Mouse (Mus musculus): ENCODE results near the gene Magix. TPM values are rescaled to one million over a fixed set of nuclear protein-coding genes. Genes with fewer than 3 reads are reported as not detected.

Gene Magix
- total RNA-seq, 2 experiments from 2014 or later, result 30.6 to 33.7 TPM

- no peak for DNase-seq (ENCODE audit: low spot score)
These were observed 48.5 kb downstream of the Magix start for GRCm38 (mm10) chrX:7632560-7632959.

Other genes with a start within 250 kb of the Magix start
- gene Foxp3, start 107.6 kb downstream of the Magix start, total RNA-seq (2021), result under 1 TPM in 1 of 2 experiments, not detected in 1; 0.11 TPM
- 1 to 10 TPM; 3.1 to 3.9 TPM for gene Ppp1r3f, start 107.0 kb downstream of the Magix start, total RNA-seq (2021)
- 10 to 100 TPM; 10.6 to 12.4 TPM for gene Ccdc22, start 75.7 kb downstream of the Magix start, total RNA-seq (2021)
- gene Cacna1f, start 74.2 kb downstream of the Magix start, total RNA-seq (2021), result not detected
- gene Syp, start 42.8 kb downstream of the Magix start, total RNA-seq (2021), result 1 to 10 TPM; 1.4 to 1.5 TPM
- gene Prickle3, start 24.0 kb downstream of the Magix start, total RNA-seq (2021), result 10 to 100 TPM; 10.8 to 26.5 TPM
- gene Plp2, start 9.9 kb downstream of the Magix start, total RNA-seq (2021), result 10 to 100 TPM; 30.3 to 35.0 TPM
- gene Gpkow, start 15.9 kb upstream of the Magix start, total RNA-seq (2021), result 10 to 100 TPM; 14.3 to 15.0 TPM
- 10 to 100 TPM; 32.4 to 37.1 TPM for gene Wdr45, start 33.1 kb upstream of the Magix start, total RNA-seq (2021)
- under 1 TPM in 1 of 2 experiments, not detected in 1; 0.45 TPM for gene Gm45208, start 41.0 kb upstream of the Magix start, total RNA-seq (2021)
- 1 to 10 TPM; 5.0 to 5.6 TPM for gene Praf2, start 47.2 kb upstream of the Magix start, total RNA-seq (2021)
- gene Ccdc120, start 69.7 kb upstream of the Magix start, total RNA-seq (2021), result under 1 TPM; 0.34 to 0.50 TPM
- gene Tfe3, start 81.3 kb upstream of the Magix start, total RNA-seq (2021), result 1 to 10 TPM; 7.9 to 9.2 TPM
- gene Gripap1, start 108.5 kb upstream of the Magix start, total RNA-seq (2021), result 10 to 100 TPM; 16.7 to 19.5 TPM
- gene Kcnd1, start 141.0 kb upstream of the Magix start, total RNA-seq (2021), result under 1 TPM in 1 of 2 experiments, not detected in 1; 0.12 TPM
- 10 to 100 TPM; 14.6 to 17.1 TPM for gene Otud5, start 160.1 kb upstream of the Magix start, total RNA-seq (2021)
- 1 to 10 TPM; 1.5 to 1.9 TPM for gene Pim2, start 197.0 kb upstream of the Magix start, total RNA-seq (2021)
- gene Slc35a2, start 202.8 kb upstream of the Magix start, total RNA-seq (2021), result 1 to 10 TPM; 7.7 to 9.5 TPM
- 10 to 100 TPM; 22.3 to 23.5 TPM for gene Pqbp1, start 218.0 kb upstream of the Magix start, total RNA-seq (2021)
- gene Timm17b, start 218.1 kb upstream of the Magix start, total RNA-seq (2021), result 10 to 100 TPM; 42.7 to 47.6 TPM
- not detected for gene Gm10491, start 226.6 kb upstream of the Magix start, total RNA-seq (2021)
- not detected for gene Gm10490, start 228.3 kb upstream of the Magix start, total RNA-seq (2021)
- not detected for gene Pcsk1n, start 238.6 kb upstream of the Magix start, total RNA-seq (2021)
- not detected for gene Eras, start 247.4 kb upstream of the Magix start, total RNA-seq (2021)

All from gastrocnemius, adult 18-20 months (tissue).